Mouse (Mus musculus) hindbrain, embryonic 10.5 days (tissue): ENCODE measurements around the gene Srrm4. TPM values are rescaled to one million over a fixed set of nuclear protein-coding genes. Genes with fewer than 3 reads are reported as not detected.

Experiments used
- DNase-seq: peaks from one replicate; pipeline ENCODE4 v3.0.0-alpha.2; 2017; ENCODE audit warnings: low spot score
- H3K27ac ChIP-seq: fragments of 300-500 bp; sonication (generic); 2 replicates; pipeline ENCODE4 v1.5.1; 2016; ENCODE audit warnings: mild to moderate bottlenecking, moderate library complexity
- H3K27me3 ChIP-seq: fragments of 300-500 bp; sonication (generic); 2 replicates; pipeline ENCODE4 v1.6.1; 2016; ENCODE audit warnings: mild to moderate bottlenecking; ENCODE audit not compliant: poor library complexity, insufficient read depth, severe bottlenecking
- H3K36me3 ChIP-seq: fragments of 300-500 bp; sonication (generic); 2 replicates; pipeline ENCODE4 v1.6.1; 2016; ENCODE audit warnings: mild to moderate bottlenecking, moderate library complexity
- H3K4me1 ChIP-seq: fragments of 300-500 bp; sonication (generic); replicated peaks from 2 replicates; pipeline ENCODE4 v1.6.1; 2016; ENCODE audit warnings: mild to moderate bottlenecking
- H3K4me3 ChIP-seq: fragments of 300-500 bp; sonication (generic); 2 replicates; pipeline ENCODE4 v1.5.1; 2016; ENCODE audit warnings: mild to moderate bottlenecking, moderate library complexity
- H3K9me3 ChIP-seq: fragments of 300-500 bp; sonication (generic); 2 replicates; pipeline ENCODE4 v1.6.1; 2016; ENCODE audit warnings: mild to moderate bottlenecking, moderate library complexity
- whole genome bisulfite sequencing: fragments of 180-500 bp; shearing (Covaris S2); methylation state at CpG from one replicate; pipeline ENCODE4 v1.1.7; 2016; 5-methylcytosine and 5-hydroxymethylcytosine counted together
- polyA plus RNA-seq: library from polyadenylated mRNA; unstranded; fragments of >200 nt; fragmentation: Nextera tagmentation; extraction: Ambion mirVana; gene quantifications from 2 replicates; pipeline ENCODE4 v1.2.1, GENCODE M21; 2016

The Srrm4 gene
- polyA plus RNA-seq, 1 experiment from 2014 or later = 20.3 TPM

- no peak for DNase-seq
- Histone ChIP-seq H3K27ac (no peak overlapping the region), H3K36me3 (no peaks in the 10 kb centered on the region), H3K27me3 (no peaks in the 10 kb centered on the region), H3K9me3 (no peaks in the 10 kb centered on the region), H3K4me1 (peaks cover 37% of the 10 kb centered on the region), H3K4me3 (no peak overlapping the region)
- 96% methylated on average over 1 of the region's 1 CpGs for WGBS
These were observed 185.7 kb downstream of the Srrm4 start for GRCm38 (mm10) chr5:116405934-116406333.

GRCm38 (mm10) chr5:116404063-116404462, 187.6 kb downstream of the Srrm4 start:
- H3K4me3 ChIP-seq = no peak overlapping the region
- no peak overlapping the region for H3K27ac ChIP-seq
- WGBS = 90% methylated on average over 2 of the region's 2 CpGs
- no peaks in the 10 kb centered on the region for H3K27me3 ChIP-seq
- H3K9me3 ChIP-seq = no peaks in the 10 kb centered on the region
- no peaks in the 10 kb centered on the region for H3K36me3 ChIP-seq
- DNase-seq = no peak
- peaks cover 18% of the 10 kb centered on the region for H3K4me1 ChIP-seq

- Histone ChIP-seq H3K27me3 (no peaks in the 10 kb centered on the region), H3K36me3 (no peaks in the 10 kb centered on the region), H3K27ac (no peak overlapping the region), H3K9me3 (no peaks in the 10 kb centered on the region), H3K4me1 (no peaks in the 10 kb centered on the region), H3K4me3 (no peak overlapping the region)
- no peak for DNase-seq
- WGBS = 83% methylated on average over 3 of the region's 3 CpGs
These were observed 190.8 kb downstream of the Srrm4 start for GRCm38 (mm10) chr5:116400801-116401200.

- no peak for DNase-seq
- WGBS = 81% methylated on average over 8 of the region's 8 CpGs
These were observed 191.4 kb downstream of the Srrm4 start for GRCm38 (mm10) chr5:116400042-116400730.

GRCm38 (mm10) chr5:116396104-116396503, 195.5 kb downstream of the Srrm4 start:
- H3K27ac ChIP-seq = no peak overlapping the region
- no peaks in the 10 kb centered on the region for H3K27me3 ChIP-seq
- no peak overlapping the region for H3K4me3 ChIP-seq
- H3K9me3 ChIP-seq = no peaks in the 10 kb centered on the region
- no peaks in the 10 kb centered on the region for H3K36me3 ChIP-seq
- 84% methylated on average over 5 of the region's 5 CpGs for WGBS
- no peak for DNase-seq
- 0 out of 2 replicates have a peak, but pooled peaks cover 3% of the 10 kb centered on the region for H3K4me1 ChIP-seq

More at GRCm38 (mm10) chr5:116400042-116400730, 191.4 kb downstream of the Srrm4 start:
- Histone ChIP-seq H3K36me3 (no peaks in the 10 kb centered on the region), H3K4me3 (no peak overlapping the region), H3K4me1 (no peaks in the 10 kb centered on the region), H3K27me3 (no peaks in the 10 kb centered on the region), H3K27ac (no peak overlapping the region), H3K9me3 (no peaks in the 10 kb centered on the region)

- DNase-seq = no peak
- H3K4me1 ChIP-seq = 0 out of 2 replicates have a peak, but pooled peaks cover 3% of the 10 kb centered on the region
- H3K27ac ChIP-seq = no peak overlapping the region
- H3K27me3 ChIP-seq = no peaks in the 10 kb centered on the region
- no peaks in the 10 kb centered on the region for H3K9me3 ChIP-seq
- H3K36me3 ChIP-seq = no peaks in the 10 kb centered on the region
- 77% methylated on average over 9 of the region's 9 CpGs for WGBS
- no peak overlapping the region for H3K4me3 ChIP-seq
These were observed 199.0 kb downstream of the Srrm4 start for GRCm38 (mm10) chr5:116392603-116393002.

- no peak for DNase-seq
- Histone ChIP-seq H3K4me3 (no peak overlapping the region), H3K9me3 (no peaks in the 10 kb centered on the region), H3K27me3 (no peaks in the 10 kb centered on the region), H3K4me1 (0 out of 2 replicates have a peak, but pooled peaks cover 3% of the 10 kb centered on the region), H3K27ac (no peak overlapping the region), H3K36me3 (no peaks in the 10 kb centered on the region)
- 81% methylated on average over 15 of the region's 15 CpGs for WGBS
These were observed 201.6 kb downstream of the Srrm4 start for GRCm38 (mm10) chr5:116389856-116390542.

- Histone ChIP-seq H3K9me3 (no peaks in the 10 kb centered on the region), H3K36me3 (no peaks in the 10 kb centered on the region), H3K4me3 (no peak overlapping the region), H3K27me3 (no peaks in the 10 kb centered on the region), H3K27ac (no peak overlapping the region), H3K4me1 (0 out of 2 replicates have a peak, but pooled peaks cover 3% of the 10 kb centered on the region)
- DNase-seq = no peak
- WGBS = 88% methylated on average over 4 of the region's 4 CpGs
These were observed 202.3 kb downstream of the Srrm4 start for GRCm38 (mm10) chr5:116389321-116389720.

Other genes with a start within 250 kb of the Srrm4 start
- gene Hspb8, start 169.0 kb downstream of the Srrm4 start, polyA plus RNA-seq = 7.3 and 9.7 TPM in 2 replicates